Mouse (Mus musculus) urinary bladder, postnatal 0 days (tissue): ENCODE data around the gene Gjc3. TPM values are rescaled to one million over a fixed set of nuclear protein-coding genes. Genes with fewer than 3 reads are reported as not detected.

Experiments
- polyA plus RNA-seq: library from polyadenylated mRNA; unstranded; fragments of >200 nt; fragmentation: Nextera tagmentation; extraction: Ambion mirVana; gene quantifications from 2 replicates; pipeline ENCODE4 v1.2.1, GENCODE M21; 2015

Gene Gjc3
- 0.33 and 0.45 TPM in 2 replicates for polyA plus RNA-seq

DNA sequence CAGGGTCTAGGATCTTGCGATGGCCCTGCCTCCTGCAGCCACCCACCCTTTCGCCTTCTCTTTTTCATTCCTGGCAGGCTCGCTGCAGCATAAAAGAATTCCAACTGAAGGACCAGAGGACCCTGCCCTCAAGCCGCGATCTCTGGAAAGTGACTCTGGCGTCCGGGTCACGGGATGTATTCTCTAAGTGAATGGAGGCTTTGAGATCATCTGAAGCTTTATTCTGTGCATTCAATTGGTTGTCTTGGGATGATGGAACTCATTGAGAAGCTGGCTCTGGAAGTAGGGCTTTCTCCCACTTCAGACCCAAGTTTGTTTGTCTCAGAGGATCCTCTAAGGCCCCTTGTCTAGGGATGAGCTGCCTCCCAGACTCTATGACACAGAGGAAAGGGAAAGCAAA, at the start of gene Gjc3:
TSS of gene Gjc3 (minus strand) at position 154 of the 400 bp plus-strand sequence.

GRCm38 (mm10) chr5:137981300-137981699, 18.4 kb upstream of the Gjc3 start, which contains the start of gene Azgp1:
Gene Azgp1, plus strand, starts transcription at chr5:137981520.

DNA sequence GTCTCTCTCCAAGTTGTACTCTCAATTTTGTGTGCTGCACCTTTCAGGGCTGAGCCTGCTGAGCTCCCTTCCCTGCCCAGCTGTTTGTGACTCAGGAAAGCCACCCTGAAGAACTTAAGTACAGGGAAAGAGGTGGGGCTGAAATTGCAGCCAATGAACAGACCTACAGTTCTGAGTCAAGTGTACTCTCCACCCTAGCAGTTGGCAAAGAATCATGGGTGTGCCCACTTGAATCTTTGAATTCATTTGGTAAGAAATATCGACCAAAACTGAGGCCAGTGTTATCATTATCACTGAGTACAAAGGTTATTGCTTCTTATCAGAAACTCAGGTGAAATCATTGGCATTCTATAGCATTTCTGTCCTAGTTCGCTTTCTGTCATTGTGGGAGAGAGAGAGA, 41.4 kb downstream of the Gjc3 start, which contains the start of gene Cyp3a13:
TSS of gene Cyp3a13 (minus strand) at position 88 of the 400 bp plus-strand sequence.

Other genes with a start within 250 kb of the Gjc3 start
- 0.81 and 0.98 TPM in 2 replicates for gene Nyap1, start 221.5 kb downstream of the Gjc3 start, polyA plus RNA-seq
- gene Tsc22d4, start 217.4 kb downstream of the Gjc3 start, polyA plus RNA-seq: 222 and 228 TPM in 2 replicates
- gene Ppp1r35, start 184.2 kb downstream of the Gjc3 start, polyA plus RNA-seq: 12.5 and 12.7 TPM in 2 replicates
- gene Mepce, start 175.4 kb downstream of the Gjc3 start, polyA plus RNA-seq: 5.8 and 6.8 TPM in 2 replicates
- 4.1 and 4.9 TPM in 2 replicates for gene Zcwpw1, start 175.3 kb downstream of the Gjc3 start, polyA plus RNA-seq
- gene Pilra, start 126.8 kb downstream of the Gjc3 start, polyA plus RNA-seq: 84.3 and 85.3 TPM in 2 replicates
- 0.79 and 4.1 TPM in 2 replicates for gene Pilrb1, start 105.0 kb downstream of the Gjc3 start, polyA plus RNA-seq
- 0.71 and 3.5 TPM in 2 replicates for gene Pilrb2, start 91.3 kb downstream of the Gjc3 start, polyA plus RNA-seq
- gene Cyp3a13, start 41.5 kb downstream of the Gjc3 start, polyA plus RNA-seq: 0.24 and 0.42 TPM in 2 replicates
- 0.28 and 0.48 TPM in 2 replicates for gene Azgp1, start 18.4 kb upstream of the Gjc3 start, polyA plus RNA-seq
- gene Smok3a, start 58.2 kb upstream of the Gjc3 start, polyA plus RNA-seq: not detected in 2 replicates
- gene Smok3b, start 58.3 kb upstream of the Gjc3 start, polyA plus RNA-seq: not detected in 2 replicates
- gene Smok3c, start 90.1 kb upstream of the Gjc3 start, polyA plus RNA-seq: not detected in 2 replicates
- 5.8 and 7.2 TPM in 2 replicates for gene Zkscan1, start 122.0 kb upstream of the Gjc3 start, polyA plus RNA-seq
- gene Zscan21, start 153.8 kb upstream of the Gjc3 start, polyA plus RNA-seq: 23.5 and 26.3 TPM in 2 replicates
- gene Zfp113, start 192.6 kb upstream of the Gjc3 start, polyA plus RNA-seq: 6.8 and 7.5 TPM in 2 replicates
- gene Cops6, start 198.0 kb upstream of the Gjc3 start, polyA plus RNA-seq: 224 and 240 TPM in 2 replicates
- gene Ap4m1, start 208.9 kb upstream of the Gjc3 start, polyA plus RNA-seq: 9.8 and 10.3 TPM in 2 replicates
- gene Mcm7, start 209.3 kb upstream of the Gjc3 start, polyA plus RNA-seq: 38.7 and 44.9 TPM in 2 replicates
- gene Taf6, start 224.4 kb upstream of the Gjc3 start, polyA plus RNA-seq: 33.7 and 34.9 TPM in 2 replicates
- 21.2 and 22.7 TPM in 2 replicates for gene Cnpy4, start 224.4 kb upstream of the Gjc3 start, polyA plus RNA-seq
- 8.4 and 9.6 TPM in 2 replicates for gene Mblac1, start 231.2 kb upstream of the Gjc3 start, polyA plus RNA-seq